In the genomic region with DNA sequence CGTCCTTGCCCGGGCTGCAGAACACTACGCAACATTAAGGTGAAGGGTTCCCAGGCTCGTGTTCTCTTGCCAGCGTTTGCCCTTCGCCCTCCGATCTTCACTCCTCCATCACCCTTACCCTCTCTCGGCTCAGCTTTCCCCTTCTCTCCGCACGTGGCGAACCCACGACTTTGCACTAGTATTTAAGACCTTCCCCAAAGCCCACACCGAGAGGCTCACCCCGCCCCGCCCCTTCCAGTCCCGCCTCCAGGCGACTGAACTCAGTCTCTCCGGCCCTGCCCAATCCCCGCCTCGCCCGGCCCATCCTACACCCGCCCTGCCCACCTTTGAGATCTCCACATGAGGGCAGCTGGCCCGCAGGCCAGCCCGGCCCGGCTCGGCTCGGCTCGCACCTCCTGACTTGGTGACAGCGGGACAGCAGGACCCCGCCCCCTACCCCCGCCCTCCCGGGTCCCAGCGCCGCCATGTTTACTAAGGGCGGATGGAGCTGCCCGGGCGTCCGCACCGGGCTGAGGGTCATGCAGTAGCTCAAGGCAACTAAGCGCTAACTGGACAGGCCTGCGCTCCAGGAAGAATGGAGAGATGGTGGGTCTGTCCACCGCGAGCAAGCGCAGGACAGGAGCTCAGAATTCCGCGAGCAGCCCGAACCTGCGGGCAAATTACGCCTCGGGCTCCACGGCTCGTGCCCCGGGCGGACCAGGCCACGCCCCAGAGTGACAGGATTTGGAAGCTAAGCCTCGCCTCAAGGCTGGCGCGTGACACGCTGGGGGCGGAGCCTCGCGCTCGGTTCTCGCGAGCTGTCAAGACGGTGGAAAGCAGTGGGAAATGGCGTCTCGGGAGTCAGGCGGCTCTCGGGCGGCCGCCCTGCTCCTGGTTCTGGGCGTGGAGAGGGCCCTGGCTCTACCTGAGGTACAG, we compare ENCODE assay signal across 8 mouse cellular contexts. TPM values are rescaled to one million over a fixed set of nuclear protein-coding genes. Genes with fewer than 3 reads are reported as not detected.
DNase-seq lines count a peak whose midpoint lies in the region; ATAC-seq and TF ChIP-seq lines count a peak whose summit lies in the region.

A gene (plus strand): TSS at position 465 of the 915 bp plus-strand sequence.

- TF ChIP-seq POLR2A in MEL (IDR thresholded peaks at IDR 0.05; ENCODE audit: control insufficient read depth in 1 of 2, insufficient read depth in 1 of 2, low read depth in 1 of 2, low read length in 2 of 2, poor library complexity in 1 of 2): peak; percentile 92 to 96
- peak; percentile 97 for TF ChIP-seq POLR2A in cerebellum, adult 2 months (IDR thresholded peaks at IDR 0.05; ENCODE audit: borderline replicate concordance, insufficient read depth, low read length)

- peaks cover 6% of the 10 kb centered on the region for H3K79me2 ChIP-seq in MEL (ENCODE audit: control insufficient read depth, insufficient read depth, low read length, poor library complexity)

- peak; percentile 98 for ATAC-seq in forebrain, postnatal 0 days
- peak; percentile 98 for ATAC-seq in lung, embryonic 15.5 days (ENCODE audit: borderline replicate concordance, extremely low read depth, low FRiP score, low TSS enrichment)

- H3K4me3 ChIP-seq in MEL (ENCODE audit: control insufficient read depth in 1 of 2, insufficient read depth in 1 of 2, low read depth in 2 of 2, low read length in 2 of 2): peak within 1 kb of the TSS; percentile 74 to 95
- H3K4me3 ChIP-seq in cerebellum, adult 2 months (replicated peaks; ENCODE audit: insufficient read depth, low read depth, low read length): peak within 1 kb of the TSS; percentile 88
- peak within 1 kb of the TSS; percentile 80 for H3K4me3 ChIP-seq in forebrain, postnatal 0 days (ENCODE audit: low read depth, low read length)
- H3K4me3 ChIP-seq in lung, embryonic 15.5 days: peak within 1 kb of the TSS; percentile 72

- H3K27ac ChIP-seq in MEL (ENCODE audit: control insufficient read depth, low read depth, low read length): peak within 1 kb of the TSS; percentile 90
- H3K27ac ChIP-seq in cerebellum, adult 2 months (ENCODE audit: insufficient read depth, low read length): peak within 1 kb of the TSS; percentile 90
- H3K27ac ChIP-seq in forebrain, postnatal 0 days (ENCODE audit: low read depth, low read length): peak within 1 kb of the TSS; percentile 89
- peak within 1 kb of the TSS; percentile 98 for H3K27ac ChIP-seq in lung, embryonic 15.5 days

- no peak for TF ChIP-seq RAD21 in MEL (IDR thresholded peaks at IDR 0.05; ENCODE audit: low read depth, low read length)

- H3K36me3 ChIP-seq in MEL (ENCODE audit: control insufficient read depth in 1 of 2, insufficient read depth in 2 of 2, low read length in 2 of 2): peaks cover 0 to 16% of the 10 kb centered on the region in 2 experiments; a peak in 3 of 4 replicates
- peaks cover 12% of the 10 kb centered on the region; the same call in 1 of the 2 replicates for H3K36me3 ChIP-seq in forebrain, postnatal 0 days (ENCODE audit: insufficient read depth)
- peaks cover 6% of the 10 kb centered on the region; the same call in 1 of the 2 replicates for H3K36me3 ChIP-seq in lung, embryonic 15.5 days

- H3K27me3 ChIP-seq in MEL (ENCODE audit: control insufficient read depth in 1 of 2, insufficient read depth in 2 of 2, low read length in 2 of 2): no peaks in the 10 kb centered on the region
- H3K27me3 ChIP-seq in cerebellum, adult 2 months (ENCODE audit: control insufficient read depth, insufficient read depth, low read length): no peaks in the 10 kb centered on the region
- no peaks in the 10 kb centered on the region for H3K27me3 ChIP-seq in forebrain, postnatal 0 days (ENCODE audit: insufficient read depth, low read length)
- H3K27me3 ChIP-seq in lung, embryonic 15.5 days: no peaks in the 10 kb centered on the region

- WGBS in cerebellum, adult 2 months: under 1% methylated on average over 73 of the region's 73 CpGs
- WGBS in forebrain, postnatal 0 days: 1% methylated on average over 73 of the region's 73 CpGs
- WGBS in lung, embryonic 15.5 days: under 1% methylated on average over 72 of the region's 73 CpGs

- no peaks in the 10 kb centered on the region for H3K9me3 ChIP-seq in MEL (replicated peaks; ENCODE audit: insufficient read depth, low read length)
- H3K9me3 ChIP-seq in forebrain, postnatal 0 days (ENCODE audit: low read length): no peaks in the 10 kb centered on the region
- H3K9me3 ChIP-seq in lung, embryonic 15.5 days: no peaks in the 10 kb centered on the region

- peak within 1 kb of the TSS; percentile 78 for H3K4me2 ChIP-seq in forebrain, postnatal 0 days (ENCODE audit: low read depth)
- H3K4me2 ChIP-seq in lung, embryonic 15.5 days: peak within 1 kb of the TSS; percentile 80

- peaks cover 5 to 14% of the 10 kb centered on the region in 2 experiments for H3K4me1 ChIP-seq in MEL (ENCODE audit: control insufficient read depth in 1 of 2, insufficient read depth in 2 of 2, low read length in 2 of 2)
- H3K4me1 ChIP-seq in cerebellum, adult 2 months (ENCODE audit: control insufficient read depth, insufficient read depth, low read length): no peaks in the 10 kb centered on the region
- no peaks in the 10 kb centered on the region; the same call in 1 of the 2 replicates for H3K4me1 ChIP-seq in forebrain, postnatal 0 days (ENCODE audit: insufficient read depth)
- H3K4me1 ChIP-seq in lung, embryonic 15.5 days: peaks cover 14% of the 10 kb centered on the region

- TF ChIP-seq CTCF in MEL (IDR thresholded peaks at IDR 0.05 in 2 of 3, conservative IDR thresholded peaks at IDR 0.05 in 1 of 3; ENCODE audit: control insufficient read depth in 1 of 3, insufficient read depth in 1 of 3, low read depth in 2 of 3, low read length in 3 of 3, poor library complexity in 1 of 3, severe bottlenecking in 1 of 3): no peak
- no peak for TF ChIP-seq CTCF in cerebellum, adult 2 months (IDR thresholded peaks at IDR 0.05; ENCODE audit: borderline replicate concordance, insufficient read depth, low read depth, low read length)
- TF ChIP-seq CTCF in forebrain, postnatal 0 days (IDR thresholded peaks at IDR 0.05; ENCODE audit: low read depth): no peak

- peak within 1 kb of the TSS; percentile 96 for H3K9ac ChIP-seq in MEL (ENCODE audit: control insufficient read depth, low read depth, low read length, poor library complexity, severe bottlenecking)
- peak within 1 kb of the TSS; percentile 72 for H3K9ac ChIP-seq in forebrain, postnatal 0 days
- peak within 1 kb of the TSS; percentile 95 for H3K9ac ChIP-seq in lung, embryonic 15.5 days

- 0 out of 4 replicates have a peak, but pooled peaks of 1 of the 2 experiments have one; percentile 17 for TF ChIP-seq EP300 in MEL (IDR thresholded peaks at IDR 0.05; ENCODE audit: low read depth in 1 of 2, low read length in 2 of 2)

- peak; percentile 100 for DNase-seq in MEL (ENCODE audit: low read depth, low spot score)
- peak; percentile 99 for DNase-seq in cerebellum, adult 2 months
- peak; percentile 99 for DNase-seq in forebrain, postnatal 0 days
- DNase-seq in heart, postnatal 4 days: peak; percentile 99
- DNase-seq in layer of hippocampus, adult 8-10 months (ENCODE audit: low spot score in 2 of 2): peak; percentile 97 to 99
- peak; percentile 96 for DNase-seq in ovary, adult 18-20 months (ENCODE audit: low spot score)
- DNase-seq in thymus, postnatal 0 days (ENCODE audit: low spot score): peak; percentile 99

TF ChIP-seq in MEL, 35 proteins besides CTCF, POLR2A, EP300 and RAD21:
- TF ChIP-seq NELFE (IDR thresholded peaks at IDR 0.05; ENCODE audit: low read depth, low read length): peak; percentile 98
- peak; percentile 92 for TF ChIP-seq ZMIZ1 (IDR thresholded peaks at IDR 0.05; ENCODE audit: low read depth, low read length)
- TF ChIP-seq CHD2 (IDR thresholded peaks at IDR 0.05; ENCODE audit: low read length): peak; percentile 96
- peak; percentile 83 for TF ChIP-seq TBP (IDR thresholded peaks at IDR 0.05; ENCODE audit: low read depth, low read length)
- peak; percentile 92 for TF ChIP-seq MAX (IDR thresholded peaks at IDR 0.05; ENCODE audit: low read length)
- TF ChIP-seq SIN3A (IDR thresholded peaks at IDR 0.05; ENCODE audit: low read length): peak; percentile 89
- peak; percentile 69 for TF ChIP-seq TCF12 (IDR thresholded peaks at IDR 0.05; ENCODE audit: low read depth, low read length)
- peak; percentile 92 for TF ChIP-seq HCFC1 (IDR thresholded peaks at IDR 0.05; ENCODE audit: low read depth, low read length)
- peak; percentile 89 for TF ChIP-seq ELF1 (IDR thresholded peaks at IDR 0.05; ENCODE audit: low read depth, low read length)
- peak; percentile 86 for TF ChIP-seq POLR2AphosphoS2 (IDR thresholded peaks at IDR 0.05; ENCODE audit: low read length)
- no peak for TF ChIP-seq ZKSCAN1 (IDR thresholded peaks at IDR 0.05; ENCODE audit: low read depth, low read length)
- TF ChIP-seq GABPA (IDR thresholded peaks at IDR 0.05; ENCODE audit: low read depth, low read length): no peak
- TF ChIP-seq UBTF (IDR thresholded peaks at IDR 0.05; ENCODE audit: borderline replicate concordance, insufficient read depth, low read depth, low read length): peak; percentile 49; the same call in 1 of the 2 replicates
- TF ChIP-seq CHD1 (IDR thresholded peaks at IDR 0.05; ENCODE audit: low read depth, low read length): 0 out of 2 replicates have a peak, but pooled peaks have one; percentile 2
- TF ChIP-seq MAZ (IDR thresholded peaks at IDR 0.05; ENCODE audit: low read depth, low read length): peak; percentile 96
- no peak; the same call in 1 of the 2 replicates for TF ChIP-seq ETS1 (IDR thresholded peaks at IDR 0.05; ENCODE audit: low read depth, low read length)
- peak; percentile 87 for TF ChIP-seq MYC (IDR thresholded peaks at IDR 0.05; ENCODE audit: low read depth, low read length)
- peak; percentile 73; the same call in 1 of the 2 replicates for TF ChIP-seq BHLHE40 (IDR thresholded peaks at IDR 0.05; ENCODE audit: borderline replicate concordance, low read depth, low read length)
- peak; percentile 92 for TF ChIP-seq USF1 (IDR thresholded peaks at IDR 0.05; ENCODE audit: low read depth, low read length)
- peak; percentile 97 for TF ChIP-seq MXI1 (IDR thresholded peaks at IDR 0.05; ENCODE audit: low read depth, low read length)
- no peak for TF ChIP-seq RCOR1 (IDR thresholded peaks at IDR 0.05; ENCODE audit: low read depth, low read length)

RNA-seq across cellular contexts. Expression of the gene that starts here (rescaled TPM):
- 31.7 and 37.2 TPM in 2 replicates for total RNA-seq in MEL (2012; rRNA removed)
- polyA plus RNA-seq in MEL (2012; ENCODE audit: insufficient read depth in 1 of 2, insufficient read length in 2 of 2, low read depth in 1 of 2, low replicate concordance in 2 of 2, missing spikeins in 1 of 2): 10 to 100 TPM in 1 of 2 experiments, not detected in 1; 58.0 TPM
- polyA plus RNA-seq in cerebellum, adult 2 months (2012; rRNA removed): 170 and 175 TPM in 2 replicates
- total RNA-seq in forebrain, postnatal 0 days (2014; rRNA removed): 152 and 167 TPM in 2 replicates
- 243 and 257 TPM in 2 replicates for polyA plus RNA-seq in forebrain, postnatal 0 days (2015; fragmentation: Nextera tagmentation; extraction: Ambion mirVana)
- 10 to 100 TPM; 46.0 to 53.7 TPM for total RNA-seq in heart, postnatal 4 days (2021)
- total RNA-seq in layer of hippocampus, adult 8-10 months (2022): 10 to 100 TPM; 69.8 to 92.2 (median 78.6) TPM
- 149 and 154 TPM in 2 replicates for polyA plus RNA-seq in lung, embryonic 15.5 days (2015; fragmentation: Nextera tagmentation; extraction: Ambion mirVana)
- 123 and 132 TPM in 2 replicates for polyA plus RNA-seq in thymus, postnatal 0 days (2015; fragmentation: Nextera tagmentation; extraction: Ambion mirVana)

Comparison
In these comparisons a context has a peak if more than half of its experiments do, and no peak if none do; other contexts are left out.
1. Peak in every context shown above with its lines: DNase-seq, ATAC-seq, H3K4me3 ChIP-seq and H3K27ac ChIP-seq.